Mouse (Mus musculus) CD4-positive, CD25-positive, alpha-beta regulatory T cell, adult 4 months (primary cell): Measurements from ENCODE around the gene Ush2a. TPM values are rescaled to one million over a fixed set of nuclear protein-coding genes. Genes with fewer than 3 reads are reported as not detected.

Experiments used
- ATAC-seq: one replicate; pipeline ENCODE4 v1.8.0; 2017
- polyA plus RNA-seq, 2 experiments: library from polyadenylated mRNA; unstranded; fragments of 100-300 nt; shearing (Covaris generic); gene quantifications; one replicate each; pipeline ENCODE4 v1.2.1; 2017

Ush2a gene
- polyA plus RNA-seq, 2 experiments from 2014 or later: 0.01 TPM; not detected in 1

- no peak for ATAC-seq
Observed at GRCm38 (mm10) chr1:188551802-188552201, 290.0 kb downstream of the Ush2a start.

- no peak for ATAC-seq
Observed at GRCm38 (mm10) chr1:188558911-188559310, 297.1 kb downstream of the Ush2a start.

GRCm38 (mm10) chr1:188566229-188566628 lies 304.4 kb downstream of the Ush2a start:
- ATAC-seq: no peak

GRCm38 (mm10) chr1:188567486-188567885 lies 305.7 kb downstream of the Ush2a start:
- no peak for ATAC-seq

GRCm38 (mm10) chr1:188568295-188568961 lies 306.6 kb downstream of the Ush2a start:
- ATAC-seq: no peak

- no peak for ATAC-seq
Observed at GRCm38 (mm10) chr1:188576246-188576747, 314.5 kb downstream of the Ush2a start.

GRCm38 (mm10) chr1:188577376-188577775 lies 315.6 kb downstream of the Ush2a start:
- no peak for ATAC-seq

- ATAC-seq: no peak
Observed at GRCm38 (mm10) chr1:188581136-188581535, 319.3 kb downstream of the Ush2a start.

GRCm38 (mm10) chr1:188595251-188595650 lies 333.4 kb downstream of the Ush2a start:
- ATAC-seq: no peak

GRCm38 (mm10) chr1:188598052-188598451 lies 336.2 kb downstream of the Ush2a start:
- ATAC-seq: no peak

- ATAC-seq: no peak
Observed at GRCm38 (mm10) chr1:188599134-188599533, 337.3 kb downstream of the Ush2a start.

- no peak for ATAC-seq
Observed at GRCm38 (mm10) chr1:188606450-188606849, 344.6 kb downstream of the Ush2a start.

GRCm38 (mm10) chr1:188616547-188616946 lies 354.7 kb downstream of the Ush2a start:
- ATAC-seq: no peak

GRCm38 (mm10) chr1:188633736-188634135 lies 371.9 kb downstream of the Ush2a start:
- ATAC-seq: no peak

GRCm38 (mm10) chr1:188639666-188640065 lies 377.8 kb downstream of the Ush2a start:
- ATAC-seq: no peak

GRCm38 (mm10) chr1:188643156-188643555 lies 381.3 kb downstream of the Ush2a start:
- no peak for ATAC-seq

GRCm38 (mm10) chr1:188653001-188653400 lies 391.2 kb downstream of the Ush2a start:
- ATAC-seq: no peak

GRCm38 (mm10) chr1:188656121-188656520 lies 394.3 kb downstream of the Ush2a start:
- no peak for ATAC-seq

- no peak for ATAC-seq
Observed at GRCm38 (mm10) chr1:188659159-188659558, 397.3 kb downstream of the Ush2a start.

GRCm38 (mm10) chr1:188660339-188660738 lies 398.5 kb downstream of the Ush2a start:
- no peak for ATAC-seq

- no peak for ATAC-seq
Observed at GRCm38 (mm10) chr1:188660882-188661281, 399.1 kb downstream of the Ush2a start.

- no peak for ATAC-seq
Observed at GRCm38 (mm10) chr1:188667460-188667859, 405.6 kb downstream of the Ush2a start.

GRCm38 (mm10) chr1:188668513-188668912 lies 406.7 kb downstream of the Ush2a start:
- no peak for ATAC-seq

GRCm38 (mm10) chr1:188672871-188673270 lies 411.0 kb downstream of the Ush2a start:
- ATAC-seq: no peak
